Mouse (Mus musculus) embryonic facial prominence, embryonic 14.5 days (tissue): ENCODE measurements around the gene Ctsf. TPM values are rescaled to one million over a fixed set of nuclear protein-coding genes. Genes with fewer than 3 reads are reported as not detected.

Experiments used
- ATAC-seq: fragments of 200-750 bp; cut with Nextera tagmentation; 2 replicates; pipeline ENCODE4 v1.8.0; 2017; ENCODE audit warnings: low read depth, moderate number of reproducible peaks, moderate TSS enrichment
- DNase-seq: peaks from one replicate; pipeline ENCODE4 v3.0.0-alpha.2; 2015; ENCODE audit warnings: low spot score
- H3K27ac ChIP-seq: fragments of 300-500 bp; sonication (generic); replicated peaks from 2 replicates; pipeline ENCODE4 v1.5.1; 2014; ENCODE audit warnings: low read depth, mild to moderate bottlenecking, low read length, moderate library complexity
- H3K27me3 ChIP-seq: fragments of 300-500 bp; sonication (generic); replicated peaks from 2 replicates; pipeline ENCODE4 v1.6.1; 2014; ENCODE audit warnings: low read length; ENCODE audit not compliant: control insufficient read depth, insufficient read depth
- H3K36me3 ChIP-seq: fragments of 300-500 bp; sonication (generic); 2 replicates; pipeline ENCODE4 v1.6.1; 2014; ENCODE audit warnings: low read length, mixed read lengths; ENCODE audit not compliant: control insufficient read depth, insufficient read depth
- H3K4me1 ChIP-seq: fragments of 300-500 bp; sonication (generic); 2 replicates; pipeline ENCODE4 v1.6.1; 2014; ENCODE audit warnings: antibody characterized with exemption, low read length; ENCODE audit not compliant: control insufficient read depth, insufficient read depth
- H3K4me2 ChIP-seq: fragments of 300-500 bp; sonication (generic); 2 replicates; pipeline ENCODE4 v1.6.1; 2014; ENCODE audit warnings: low read depth, mild to moderate bottlenecking, low read length, moderate library complexity, mixed read lengths
- H3K4me3 ChIP-seq: fragments of 300-500 bp; sonication (generic); 2 replicates; pipeline ENCODE4 v1.5.1; 2014; ENCODE audit warnings: low read depth, mild to moderate bottlenecking, low read length
- H3K9ac ChIP-seq: fragments of 300-500 bp; sonication (generic); 2 replicates; pipeline ENCODE4 v1.6.1; 2014; ENCODE audit warnings: low read depth, mild to moderate bottlenecking, low read length, moderate library complexity, mixed read lengths
- H3K9me3 ChIP-seq: fragments of 300-500 bp; sonication (generic); 2 replicates; pipeline ENCODE4 v1.6.1; 2016; ENCODE audit warnings: low read length; ENCODE audit not compliant: control insufficient read depth
- WGBS: fragments of 180-500 bp; shearing (Covaris S2); extraction: QIAGEN DNeasy Blood & Tissue Kit; methylation state at CpG from one replicate; pipeline ENCODE4 v1.1.7; 2014; 5-methylcytosine and 5-hydroxymethylcytosine counted together
- polyA plus RNA-seq: library from polyadenylated mRNA; unstranded; fragments of >200 nt; fragmentation: Nextera tagmentation; extraction: Ambion mirVana; gene quantifications from 2 replicates; pipeline ENCODE4 v1.2.1, GENCODE M21; 2014

Ctsf gene
- polyA plus RNA-seq, 1 experiment from 2014 or later: 44.1 TPM

DNA sequence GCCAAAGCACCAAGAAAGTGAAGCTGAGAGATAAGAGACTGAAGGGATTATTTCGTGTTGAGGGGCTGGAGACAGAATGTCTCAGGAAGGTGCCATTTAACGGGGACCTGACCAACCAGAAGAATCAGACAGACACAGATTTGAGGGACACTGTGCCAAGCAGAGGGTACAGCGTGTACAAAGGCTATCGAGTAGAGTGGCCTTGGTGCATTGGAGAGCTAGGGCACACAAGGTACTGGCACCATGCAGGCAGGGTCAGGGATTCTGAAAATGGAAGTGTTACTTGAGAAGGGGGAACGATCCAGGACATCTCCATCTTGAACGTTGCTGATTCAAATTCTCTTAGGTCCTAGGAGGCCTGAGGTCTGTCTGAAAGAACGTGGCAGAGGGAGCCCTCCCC, 54.4 kb downstream of the Ctsf start:
- Histone ChIP-seq H3K4me1 (peaks cover 5% of the 10 kb centered on the region; the same call in 1 of the 2 replicates), H3K36me3 (peaks cover 71% of the 10 kb centered on the region), H3K4me2 (no peak overlapping the region), H3K4me3 (no peak overlapping the region), H3K9me3 (no peaks in the 10 kb centered on the region), H3K27ac (no peak overlapping the region), H3K27me3 (no peaks in the 10 kb centered on the region), H3K9ac (no peak overlapping the region)
- WGBS: 87% methylated on average over 7 of the region's 7 CpGs
- ATAC-seq: no peak
- DNase-seq: no peak

Other genes with a start within 250 kb of the Ctsf start
- gene Lrfn4, start 239.5 kb upstream of the Ctsf start, polyA plus RNA-seq: 7.4 and 9.7 TPM in 2 replicates
- 52.1 and 62.8 TPM in 2 replicates for gene Rce1, start 229.5 kb upstream of the Ctsf start, polyA plus RNA-seq
- gene Gm960, start 156.5 kb upstream of the Ctsf start, polyA plus RNA-seq: 3.9 and 4.6 TPM in 2 replicates
- gene Sptbn2, start 144.0 kb upstream of the Ctsf start, polyA plus RNA-seq: 3.7 and 4.0 TPM in 2 replicates
- 41.1 and 50.0 TPM in 2 replicates for gene Rbm4b, start 98.6 kb upstream of the Ctsf start, polyA plus RNA-seq
- 68.6 and 72.0 TPM in 2 replicates for gene Rbm4, start 61.2 kb upstream of the Ctsf start, polyA plus RNA-seq
- gene Gm21992, start 43.5 kb upstream of the Ctsf start, polyA plus RNA-seq: 14.9 and 17.1 TPM in 2 replicates
- 61.5 and 65.3 TPM in 2 replicates for gene Rbm14, start 43.5 kb upstream of the Ctsf start, polyA plus RNA-seq
- gene Ccs, start 15.8 kb upstream of the Ctsf start, polyA plus RNA-seq: 48.3 and 54.1 TPM in 2 replicates
- gene Ccdc87, start 15.8 kb upstream of the Ctsf start, polyA plus RNA-seq: 0.54 and 0.64 TPM in 2 replicates
- 21.4 TPM in 2 replicates for gene Actn3, start 22.8 kb downstream of the Ctsf start, polyA plus RNA-seq
- gene Zdhhc24, start 23.5 kb downstream of the Ctsf start, polyA plus RNA-seq: 8.6 and 11.6 TPM in 2 replicates
- 4.2 and 5.6 TPM in 2 replicates for gene Bbs1, start 51.5 kb downstream of the Ctsf start, polyA plus RNA-seq
- 78.8 and 95.0 TPM in 2 replicates for gene Dpp3, start 73.2 kb downstream of the Ctsf start, polyA plus RNA-seq
- 2.0 and 2.3 TPM in 2 replicates for gene Peli3, start 88.0 kb downstream of the Ctsf start, polyA plus RNA-seq
- gene Mrpl11, start 107.0 kb downstream of the Ctsf start, polyA plus RNA-seq: 104 and 109 TPM in 2 replicates
- 0.07 TPM in 1 of 2 replicates, not detected in the other for gene Npas4, start 135.2 kb downstream of the Ctsf start, polyA plus RNA-seq
- 4.0 and 4.1 TPM in 2 replicates for gene Slc29a2, start 168.7 kb downstream of the Ctsf start, polyA plus RNA-seq
- gene B4gat1, start 183.7 kb downstream of the Ctsf start, polyA plus RNA-seq: 42.9 and 51.5 TPM in 2 replicates
- 0.51 and 1.7 TPM in 2 replicates for gene AC124502.3, start 183.8 kb downstream of the Ctsf start, polyA plus RNA-seq
- 35.0 and 38.7 TPM in 2 replicates for gene Brms1, start 186.2 kb downstream of the Ctsf start, polyA plus RNA-seq
- 2.3 and 3.0 TPM in 2 replicates for gene Rin1, start 195.4 kb downstream of the Ctsf start, polyA plus RNA-seq
- gene Cd248, start 212.9 kb downstream of the Ctsf start, polyA plus RNA-seq: 138 and 146 TPM in 2 replicates
- gene Tmem151a, start 230.4 kb downstream of the Ctsf start, polyA plus RNA-seq: 2.6 and 3.0 TPM in 2 replicates
- 137 and 140 TPM in 2 replicates for gene Yif1a, start 233.4 kb downstream of the Ctsf start, polyA plus RNA-seq
- gene Cnih2, start 243.4 kb downstream of the Ctsf start, polyA plus RNA-seq: 36.0 and 45.8 TPM in 2 replicates